Mouse (Mus musculus) liver, postnatal 0 days (tissue): Measurements from ENCODE around the gene Adgrl1.

Source experiments
- CTCF ChIP-seq: sonication (generic); IDR thresholded peaks from 2 replicates; pipeline ENCODE4 v1.5.1; 2016; ENCODE audit warnings: antibody characterized with exemption, low read depth
- EP300 ChIP-seq: IDR thresholded peaks from 2 replicates; pipeline ENCODE4 v1.6.1; 2016; ENCODE audit warnings: antibody characterized with exemption, low read depth, mild to moderate bottlenecking

DNA sequence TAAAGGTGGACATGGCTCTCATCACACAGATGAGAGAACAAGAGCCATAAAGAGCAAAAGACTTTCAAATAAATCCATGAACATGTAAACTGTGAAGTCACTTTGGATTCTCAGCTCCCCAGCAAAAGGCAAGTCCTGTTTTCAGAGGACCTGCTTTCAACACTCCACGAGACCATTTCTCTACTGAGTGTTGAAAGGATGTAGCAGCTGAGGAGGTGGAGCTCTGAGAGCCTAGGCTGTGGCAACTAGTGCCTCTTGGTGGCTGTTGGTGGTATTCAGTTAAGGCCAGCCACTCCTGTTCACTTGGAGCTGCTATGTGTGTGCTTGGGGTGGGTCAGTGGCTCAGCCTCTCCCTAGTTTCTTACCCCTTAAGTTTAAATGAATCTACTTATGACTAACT lies 56.9 kb downstream of the Adgrl1 start:
- peak; percentile 59 for TF ChIP-seq CTCF
- no peak for TF ChIP-seq EP300
